Mouse (Mus musculus): ENCODE data around the gene D330045A20Rik. TPM values are rescaled to one million over a fixed set of nuclear protein-coding genes. Genes with fewer than 3 reads are reported as not detected.
"Not testable (repeated sequence)": the region's sequence is repeated elsewhere in the genome, so short reads cannot be mapped to it uniquely, and the experiment has no call there.

The D330045A20Rik gene
- polyA plus RNA-seq (2014; fragmentation: Nextera tagmentation; extraction: Ambion mirVana), result 2.9 and 3.9 TPM in 2 replicates

DNA sequence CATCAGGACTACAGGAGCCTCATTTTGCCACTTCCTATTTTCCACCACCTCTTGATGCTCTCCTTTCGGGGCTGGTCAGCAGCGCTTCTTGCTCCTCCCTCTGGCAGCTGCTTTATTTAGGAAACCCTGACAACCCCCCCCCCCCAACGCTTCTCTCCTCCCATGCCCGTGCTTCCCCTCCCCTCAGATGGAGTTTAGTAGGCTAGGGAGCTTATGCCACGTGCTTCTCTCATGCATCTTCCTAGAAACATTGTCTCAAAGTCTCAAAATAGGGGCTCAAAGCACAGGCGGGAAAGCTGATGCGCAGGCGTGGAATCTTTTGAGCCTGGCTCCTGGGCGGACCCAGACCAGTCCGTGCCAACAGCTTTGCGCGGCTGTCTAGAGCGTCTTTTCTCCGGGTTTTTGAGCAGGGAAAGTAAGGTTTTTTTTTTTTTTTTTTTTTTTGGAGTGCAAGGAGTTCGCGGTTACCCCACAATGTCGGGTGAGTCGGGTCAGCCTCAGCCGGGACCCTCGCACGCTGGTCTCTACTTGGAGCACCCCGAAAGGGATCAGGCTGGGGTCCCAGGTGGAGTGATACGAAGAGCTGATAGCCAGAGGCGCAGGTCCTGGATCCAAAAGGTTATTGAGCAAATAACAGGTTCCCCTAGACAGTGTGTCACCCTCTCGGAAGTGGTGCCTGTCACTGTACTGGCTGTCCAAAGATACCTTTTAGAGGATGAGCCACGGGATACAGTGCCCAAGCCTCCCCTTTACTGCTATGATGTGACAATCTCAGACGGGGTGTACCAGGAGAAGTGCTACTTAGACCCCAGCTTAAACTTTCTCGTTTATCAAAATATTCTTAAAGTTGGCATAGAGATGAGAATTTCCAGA lies at the start of gene D330045A20Rik:
Gene D330045A20Rik (plus strand): TSS at position 346 of the 873 bp plus-strand sequence.
- peak within 1 kb of the TSS; percentile 49 for H3K4me2 ChIP-seq (replicated peaks; ENCODE audit: low read depth, low read length)
- ATAC-seq (ENCODE audit: insufficient number of reproducible peaks, insufficient read depth, low FRiP score, low read depth), result peak; percentile 58; the same call in 1 of the 2 replicates
- H3K9me3 ChIP-seq (ENCODE audit: control insufficient read depth, low read depth, low read length), result no peaks in the 10 kb centered on the region
- WGBS, result 25% methylated on average over 28 of the region's 28 CpGs
- H3K9ac ChIP-seq (replicated peaks; ENCODE audit: low read depth, low read length), result no peak within 1 kb of the TSS
- no peaks in the 10 kb centered on the region for H3K36me3 ChIP-seq (ENCODE audit: control insufficient read depth, insufficient read depth, low read length)
- peak within 1 kb of the TSS; percentile 26 for H3K4me3 ChIP-seq (ENCODE audit: low read depth, low read length)
- no peaks in the 10 kb centered on the region for H3K27me3 ChIP-seq (ENCODE audit: control insufficient read depth, insufficient read depth, low read length)
- H3K27ac ChIP-seq (ENCODE audit: low read length), result no peak within 1 kb of the TSS
- no peaks in the 10 kb centered on the region for H3K4me1 ChIP-seq (ENCODE audit: control insufficient read depth, insufficient read depth, low read length)

DNA sequence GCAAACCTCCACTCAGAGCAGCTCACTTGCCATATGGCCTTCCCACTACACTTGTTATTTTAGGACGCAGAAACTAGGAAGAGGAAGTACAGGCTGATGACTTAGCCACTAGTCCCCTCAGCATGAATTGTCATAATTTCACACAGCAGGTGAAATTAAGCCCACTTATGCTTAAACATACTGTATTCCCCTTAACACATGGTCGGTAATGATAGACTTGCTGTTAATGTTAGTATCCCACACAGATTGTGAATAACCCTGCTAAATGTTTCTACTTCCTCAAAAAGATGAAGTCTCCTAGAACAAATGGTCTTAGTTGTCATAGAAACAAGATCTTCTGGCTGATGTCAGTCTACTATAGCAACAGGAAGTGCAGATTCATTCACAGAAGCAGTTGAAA lies 47.6 kb upstream of the D330045A20Rik start:
- Histone ChIP-seq H3K27me3 (ENCODE audit: control insufficient read depth, insufficient read depth, low read length) (no peaks in the 10 kb centered on the region), H3K36me3 (ENCODE audit: control insufficient read depth, insufficient read depth, low read length) (no peaks in the 10 kb centered on the region), H3K4me1 (ENCODE audit: control insufficient read depth, insufficient read depth, low read length) (no peaks in the 10 kb centered on the region), H3K9ac (replicated peaks; ENCODE audit: low read depth, low read length) (no peak overlapping the region), H3K9me3 (ENCODE audit: control insufficient read depth, low read depth, low read length) (no peaks in the 10 kb centered on the region), H3K4me3 (ENCODE audit: low read depth, low read length) (no peak overlapping the region), H3K27ac (ENCODE audit: low read length) (no peak overlapping the region), H3K4me2 (replicated peaks; ENCODE audit: low read depth, low read length) (no peak overlapping the region)
- WGBS, result 59% methylated on average over 2 of the region's 2 CpGs
- no peak for ATAC-seq (ENCODE audit: insufficient number of reproducible peaks, insufficient read depth, low FRiP score, low read depth)

DNA sequence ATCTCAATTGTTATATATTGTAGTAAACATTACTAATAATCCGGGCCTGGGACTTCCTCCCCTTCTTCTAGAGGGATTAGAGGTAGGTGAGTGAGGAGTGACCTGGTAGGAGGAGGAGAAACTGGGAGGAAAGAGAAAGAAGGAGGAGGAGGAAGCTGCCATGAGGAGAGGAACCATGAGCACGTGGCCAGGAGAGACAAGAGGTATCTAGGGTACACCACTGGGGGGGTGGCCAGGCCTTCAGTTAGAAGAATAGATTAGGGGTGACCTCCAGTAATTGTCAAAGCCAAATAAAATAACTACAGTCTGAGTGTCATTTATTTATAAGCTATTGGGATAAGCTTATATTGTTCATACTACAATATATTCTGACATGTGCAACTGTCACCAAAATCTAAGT lies 45.0 kb upstream of the D330045A20Rik start:
- Histone ChIP-seq H3K36me3 (ENCODE audit: control insufficient read depth, insufficient read depth, low read length) (no peaks in the 10 kb centered on the region), H3K27me3 (ENCODE audit: control insufficient read depth, insufficient read depth, low read length) (no peaks in the 10 kb centered on the region), H3K4me1 (ENCODE audit: control insufficient read depth, insufficient read depth, low read length) (no peaks in the 10 kb centered on the region), H3K9ac (replicated peaks; ENCODE audit: low read depth, low read length) (no peak overlapping the region), H3K4me3 (ENCODE audit: low read depth, low read length) (no peak overlapping the region), H3K4me2 (replicated peaks; ENCODE audit: low read depth, low read length) (no peak overlapping the region), H3K27ac (ENCODE audit: low read length) (no peak overlapping the region), H3K9me3 (ENCODE audit: control insufficient read depth, low read depth, low read length) (no peaks in the 10 kb centered on the region)
- no peak for ATAC-seq (ENCODE audit: insufficient number of reproducible peaks, insufficient read depth, low FRiP score, low read depth)
- WGBS, result 57% methylated on average over 2 of the region's 2 CpGs

DNA sequence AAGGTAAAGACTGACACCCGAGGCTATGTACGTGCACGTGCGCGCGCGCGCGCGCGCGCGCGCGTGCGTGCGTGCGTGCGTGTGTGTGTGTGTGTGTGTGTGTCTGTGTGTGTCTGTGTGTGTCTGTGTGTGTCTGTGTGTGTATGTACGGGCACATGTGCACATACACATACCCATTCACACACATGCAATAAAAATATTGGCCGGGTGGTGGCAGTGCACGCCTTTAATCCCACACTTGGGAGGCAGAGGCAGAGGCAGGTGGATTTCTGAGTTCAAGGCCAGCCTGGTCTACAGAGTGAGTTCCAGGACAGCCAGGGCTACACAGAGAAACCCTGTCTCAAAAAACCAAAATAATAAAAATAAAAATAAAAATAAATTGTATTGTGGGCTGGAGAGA lies 39.1 kb upstream of the D330045A20Rik start:
- H3K9me3 ChIP-seq (ENCODE audit: control insufficient read depth, low read depth, low read length); H3K9ac ChIP-seq (replicated peaks; ENCODE audit: low read depth, low read length); H3K36me3 ChIP-seq (ENCODE audit: control insufficient read depth, insufficient read depth, low read length); H3K27me3 ChIP-seq (ENCODE audit: control insufficient read depth, insufficient read depth, low read length); H3K27ac ChIP-seq (ENCODE audit: low read length); ATAC-seq (ENCODE audit: insufficient number of reproducible peaks, insufficient read depth, low FRiP score, low read depth); H3K4me1 ChIP-seq (ENCODE audit: control insufficient read depth, insufficient read depth, low read length); H3K4me2 ChIP-seq (replicated peaks; ENCODE audit: low read depth, low read length); H3K4me3 ChIP-seq (ENCODE audit: low read depth, low read length): not testable (repeated sequence)
- WGBS, result 93% methylated on average over 22 of the region's 22 CpGs

DNA sequence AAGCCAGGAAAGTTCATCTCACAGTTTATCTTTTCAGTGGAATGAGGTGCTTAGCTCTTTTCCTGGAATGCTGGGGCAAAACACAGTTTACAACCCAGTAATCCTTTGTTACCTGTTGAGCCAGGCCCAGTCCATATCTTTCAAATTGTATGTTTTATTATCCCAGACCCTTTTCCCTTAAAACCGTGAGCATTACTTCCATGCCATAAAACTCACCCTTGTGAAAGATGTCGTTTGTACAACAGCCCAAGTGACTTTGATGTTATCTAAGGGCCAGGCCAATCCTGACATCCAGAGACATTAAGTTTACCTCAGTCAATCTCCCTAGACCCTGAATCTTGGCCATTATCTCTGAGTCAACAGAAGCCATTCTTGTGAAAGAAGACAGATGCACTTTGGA lies 23.4 kb upstream of the D330045A20Rik start:
- Histone ChIP-seq H3K4me3 (ENCODE audit: low read depth, low read length) (no peak overlapping the region), H3K9me3 (ENCODE audit: control insufficient read depth, low read depth, low read length) (no peaks in the 10 kb centered on the region), H3K9ac (replicated peaks; ENCODE audit: low read depth, low read length) (no peak overlapping the region), H3K27ac (ENCODE audit: low read length) (no peak overlapping the region), H3K4me1 (ENCODE audit: control insufficient read depth, insufficient read depth, low read length) (no peaks in the 10 kb centered on the region), H3K4me2 (replicated peaks; ENCODE audit: low read depth, low read length) (no peak overlapping the region), H3K27me3 (ENCODE audit: control insufficient read depth, insufficient read depth, low read length) (no peaks in the 10 kb centered on the region), H3K36me3 (ENCODE audit: control insufficient read depth, insufficient read depth, low read length) (no peaks in the 10 kb centered on the region)
- no peak for ATAC-seq (ENCODE audit: insufficient number of reproducible peaks, insufficient read depth, low FRiP score, low read depth)
- 33% methylated on average over 2 of the region's 2 CpGs for WGBS

DNA sequence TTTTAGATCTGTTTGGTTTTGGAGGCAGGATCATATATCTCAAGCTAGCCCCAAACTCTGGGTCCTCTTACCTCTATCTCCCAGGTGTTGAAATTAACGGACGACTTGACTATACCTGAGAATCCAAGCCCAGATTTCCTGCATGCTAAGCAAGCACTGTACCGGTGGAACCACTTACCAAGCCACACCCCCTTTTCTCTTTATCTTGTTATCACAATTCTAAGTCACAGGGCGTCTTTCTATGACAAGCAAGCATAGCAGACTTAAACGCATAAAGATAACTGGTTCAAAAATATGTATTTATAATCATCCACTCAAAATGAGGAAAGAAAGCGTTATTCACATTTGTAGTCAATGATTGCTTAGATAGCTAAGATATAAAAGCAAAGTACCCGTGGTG lies 1.9 kb downstream of the D330045A20Rik start:
- H3K27ac ChIP-seq (ENCODE audit: low read length), result no peak overlapping the region
- 39% methylated on average over 7 of the region's 7 CpGs for WGBS

DNA sequence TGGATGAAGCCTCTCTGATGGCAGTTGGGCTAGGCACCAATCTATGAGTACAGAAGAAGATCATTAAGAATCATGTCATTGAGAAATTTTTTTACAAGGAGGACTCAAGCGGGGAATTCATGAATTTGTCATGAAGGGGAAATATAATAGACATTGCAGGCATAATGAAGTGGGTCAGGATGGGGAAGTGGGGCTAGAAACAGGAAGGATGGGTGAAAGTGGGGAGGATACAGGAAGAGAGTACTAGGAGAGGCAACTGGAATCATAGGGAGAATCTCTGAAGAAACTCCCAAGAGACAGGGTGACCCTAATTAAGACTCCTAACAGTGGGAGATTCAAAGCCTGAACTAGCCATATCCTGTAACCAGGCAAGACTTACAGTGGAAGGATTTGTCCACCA lies 4.8 kb downstream of the D330045A20Rik start:
- H3K36me3 ChIP-seq (ENCODE audit: control insufficient read depth, insufficient read depth, low read length), result no peaks in the 10 kb centered on the region
- ATAC-seq (ENCODE audit: insufficient number of reproducible peaks, insufficient read depth, low FRiP score, low read depth), result no peak
- no peak overlapping the region for H3K9ac ChIP-seq (replicated peaks; ENCODE audit: low read depth, low read length)
- 70% methylated on average over 1 of the region's 1 CpGs for WGBS
- no peak overlapping the region for H3K4me3 ChIP-seq (ENCODE audit: low read depth, low read length)
- H3K4me2 ChIP-seq (replicated peaks; ENCODE audit: low read depth, low read length), result no peak overlapping the region
- H3K27ac ChIP-seq (ENCODE audit: low read length), result no peak overlapping the region
- H3K27me3 ChIP-seq (ENCODE audit: control insufficient read depth, insufficient read depth, low read length), result no peaks in the 10 kb centered on the region
- no peaks in the 10 kb centered on the region for H3K9me3 ChIP-seq (ENCODE audit: control insufficient read depth, low read depth, low read length)
- no peaks in the 10 kb centered on the region for H3K4me1 ChIP-seq (ENCODE audit: control insufficient read depth, insufficient read depth, low read length)

More for the DNA sequence above, 1.9 kb downstream of the D330045A20Rik start:
- Histone ChIP-seq H3K27me3 (ENCODE audit: control insufficient read depth, insufficient read depth, low read length) (no peaks in the 10 kb centered on the region), H3K4me2 (replicated peaks; ENCODE audit: low read depth, low read length) (no peak overlapping the region), H3K9me3 (ENCODE audit: control insufficient read depth, low read depth, low read length) (no peaks in the 10 kb centered on the region), H3K9ac (replicated peaks; ENCODE audit: low read depth, low read length) (no peak overlapping the region), H3K4me1 (ENCODE audit: control insufficient read depth, insufficient read depth, low read length) (no peaks in the 10 kb centered on the region), H3K36me3 (ENCODE audit: control insufficient read depth, insufficient read depth, low read length) (no peaks in the 10 kb centered on the region), H3K4me3 (ENCODE audit: low read depth, low read length) (no peak overlapping the region)
- no peak for ATAC-seq (ENCODE audit: insufficient number of reproducible peaks, insufficient read depth, low FRiP score, low read depth)

DNA sequence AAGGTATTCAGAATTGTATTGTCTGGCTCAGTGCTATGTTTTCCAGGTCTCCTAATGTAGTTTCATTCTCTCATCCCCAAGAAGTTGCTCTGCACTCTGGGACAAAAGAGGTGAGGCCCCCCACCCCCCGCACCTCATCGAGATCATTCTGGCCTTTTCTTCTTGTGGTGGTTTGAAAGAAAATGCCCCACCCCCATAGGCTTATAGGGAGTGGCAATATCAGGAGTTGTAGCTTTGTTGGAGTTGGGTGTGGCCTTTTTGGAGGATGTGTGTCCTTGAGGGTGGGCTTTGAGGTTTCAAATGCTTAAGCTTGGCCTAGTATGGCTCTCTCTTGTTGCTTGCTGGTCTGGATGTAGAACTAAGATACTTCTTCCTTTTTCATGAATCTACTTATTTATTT lies 36.0 kb downstream of the D330045A20Rik start:
- Histone ChIP-seq H3K4me1 (ENCODE audit: control insufficient read depth, insufficient read depth, low read length) (no peaks in the 10 kb centered on the region), H3K9ac (replicated peaks; ENCODE audit: low read depth, low read length) (no peak overlapping the region), H3K36me3 (ENCODE audit: control insufficient read depth, insufficient read depth, low read length) (no peaks in the 10 kb centered on the region), H3K27me3 (ENCODE audit: control insufficient read depth, insufficient read depth, low read length) (no peaks in the 10 kb centered on the region), H3K9me3 (ENCODE audit: control insufficient read depth, low read depth, low read length) (no peaks in the 10 kb centered on the region), H3K4me2 (replicated peaks; ENCODE audit: low read depth, low read length) (no peak overlapping the region), H3K27ac (ENCODE audit: low read length) (no peak overlapping the region), H3K4me3 (ENCODE audit: low read depth, low read length) (no peak overlapping the region)
- 79% methylated on average over 2 of the region's 2 CpGs for WGBS
- ATAC-seq (ENCODE audit: insufficient number of reproducible peaks, insufficient read depth, low FRiP score, low read depth), result no peak

Data from stomach, embryonic 14.5 days (tissue).